Mouse (Mus musculus) cerebellum, adult 2 months (tissue): Measurements from ENCODE around the gene Hdgf.

Source experiments
- CTCF ChIP-seq: fragments of 200-500 bp; IDR thresholded peaks from 2 replicates; pipeline ENCODE4 v1.5.1; 2011; ENCODE audit warnings: low read depth, mild to moderate bottlenecking, control low read depth, low read length, moderate library complexity, borderline replicate concordance; ENCODE audit not compliant: insufficient read depth
- POLR2A ChIP-seq: fragments of 200-500 bp; IDR thresholded peaks from 2 replicates; pipeline ENCODE4 v1.6.1; 2011; ENCODE audit warnings: low read length, control low read depth, borderline replicate concordance; ENCODE audit not compliant: insufficient read depth

- TF ChIP-seq CTCF (no peak), POLR2A (no peak)
Observed at GRCm38 (mm10) chr3:87929341-87930077, 23.4 kb downstream of the Hdgf start.
